Mouse (Mus musculus) naive thymus-derived CD4-positive, alpha-beta T cell, adult 2 months (primary cell): ENCODE data around the gene Tmprss12.
"Not testable (repeated sequence)": the region's sequence is repeated elsewhere in the genome, so short reads cannot be mapped to it uniquely, and the experiment has no call there.

Source experiments
- DNase-seq: peaks from one replicate; pipeline ENCODE4 v3.0.0-alpha.2; 2011; ENCODE audit warnings: low read depth

Tmprss12 gene

GRCm38 (mm10) chr15:100325235-100325634 lies 44.6 kb downstream of the Tmprss12 start:
- DNase-seq = no peak

- DNase-seq = not testable (repeated sequence)
Observed at GRCm38 (mm10) chr15:100328089-100328488, 47.5 kb downstream of the Tmprss12 start.

- DNase-seq = not testable (repeated sequence)
Observed at GRCm38 (mm10) chr15:100329336-100329735, 48.7 kb downstream of the Tmprss12 start.

- no peak for DNase-seq
Observed at GRCm38 (mm10) chr15:100330739-100331138, 50.1 kb downstream of the Tmprss12 start.

- not testable (repeated sequence) for DNase-seq
Observed at GRCm38 (mm10) chr15:100332077-100332961, 51.7 kb downstream of the Tmprss12 start.

GRCm38 (mm10) chr15:100334629-100335028 lies 54.0 kb downstream of the Tmprss12 start, which contains the start of gene Mettl7a3:
Mettl7a3 (plus strand) TSS chr15:100334929.
- no peak for DNase-seq

GRCm38 (mm10) chr15:100337328-100337727 lies 56.7 kb downstream of the Tmprss12 start:
- DNase-seq = not testable (repeated sequence)

- peak; percentile 69 for DNase-seq
Observed at GRCm38 (mm10) chr15:100337847-100338246, 57.2 kb downstream of the Tmprss12 start.

GRCm38 (mm10) chr15:100341314-100341980 lies 60.8 kb downstream of the Tmprss12 start:
- not testable (repeated sequence) for DNase-seq
